Mouse (Mus musculus) embryonic facial prominence, embryonic 14.5 days (tissue): ENCODE measurements around the gene Ubap2. TPM values are rescaled to one million over a fixed set of nuclear protein-coding genes. Genes with fewer than 3 reads are reported as not detected.

Source experiments
- polyA plus RNA-seq: library from polyadenylated mRNA; unstranded; fragments of >200 nt; fragmentation: Nextera tagmentation; extraction: Ambion mirVana; gene quantifications from 2 replicates; pipeline ENCODE4 v1.2.1, GENCODE M21; 2014

Ubap2 gene
- polyA plus RNA-seq, 1 experiment from 2014 or later: 62.7 TPM

Other genes with a start within 250 kb of the Ubap2 start
- gene Aqp7, start 227.0 kb downstream of the Ubap2 start, polyA plus RNA-seq: 0.18 and 0.74 TPM in 2 replicates
- 18.4 and 20.4 TPM in 2 replicates for gene Aqp3, start 177.0 kb downstream of the Ubap2 start, polyA plus RNA-seq
- 24.9 and 29.4 TPM in 2 replicates for gene Nol6, start 150.7 kb downstream of the Ubap2 start, polyA plus RNA-seq
- 83.7 and 90.7 TPM in 2 replicates for gene Ube2r2, start 139.4 kb downstream of the Ubap2 start, polyA plus RNA-seq
- 50.8 and 51.7 TPM in 2 replicates for gene Dcaf12, start 39.7 kb upstream of the Ubap2 start, polyA plus RNA-seq
- gene Ubap1, start 73.9 kb upstream of the Ubap2 start, polyA plus RNA-seq: 44.8 and 46.6 TPM in 2 replicates
- gene Kif24, start 189.7 kb upstream of the Ubap2 start, polyA plus RNA-seq: 5.7 and 6.3 TPM in 2 replicates
- 49.0 and 50.7 TPM in 2 replicates for gene Nudt2, start 190.0 kb upstream of the Ubap2 start, polyA plus RNA-seq
- 12.5 and 13.7 TPM in 2 replicates for gene AI464131, start 227.9 kb upstream of the Ubap2 start, polyA plus RNA-seq
- gene 1110017D15Rik, start 242.2 kb upstream of the Ubap2 start, polyA plus RNA-seq: 6.0 and 16.3 TPM in 2 replicates